In genomic region chr11:11932102-11932789, GRCm38 (mm10) we compare ENCODE assay signal across 10 mouse cellular contexts. TPM values are rescaled to one million over a fixed set of nuclear protein-coding genes. Genes with fewer than 3 reads are reported as not detected.
DNase-seq lines count a peak whose midpoint lies in the region; ATAC-seq and TF ChIP-seq lines count a peak whose summit lies in the region.
"Had no signal": no experiment of that assay in that cellular context is flagged by ENCODE, and none has a peak within 500 bp of the region (broad histone marks: within the 10 kb centered on the region; RNA-seq: fewer than 3 reads in every experiment).

No protein-coding gene starts in this region.

- no peaks in the 10 kb centered on the region for H3K36me3 ChIP-seq in liver, adult 2 months (ENCODE audit: control insufficient read depth, insufficient read depth, low read length)
- H3K36me3 ChIP-seq in liver, embryonic 12.5 days = peaks cover 69% of the 10 kb centered on the region
- peaks cover 32% of the 10 kb centered on the region for H3K36me3 ChIP-seq in hindbrain, embryonic 14.5 days (replicated peaks; ENCODE audit: control insufficient read depth, insufficient read depth)
- peaks cover 8% of the 10 kb centered on the region; the same call in 1 of the 2 replicates for H3K36me3 ChIP-seq in midbrain, postnatal 0 days (ENCODE audit: insufficient read depth, low read length)

- 0 out of 2 replicates have a peak overlapping the region, but pooled peaks have one; percentile 69 for H3K27ac ChIP-seq in cerebellum, adult 2 months (ENCODE audit: insufficient read depth, low read length)
- H3K27ac ChIP-seq in liver, adult 2 months (replicated peaks; ENCODE audit: insufficient read depth, low read depth, low read length) = peak overlapping the region; percentile 76
- H3K27ac ChIP-seq in liver, embryonic 12.5 days = no peak overlapping the region
- no peak overlapping the region for H3K27ac ChIP-seq in hindbrain, embryonic 14.5 days
- no peak overlapping the region for H3K27ac ChIP-seq in midbrain, postnatal 0 days (ENCODE audit: low read depth, low read length)
- H3K27ac ChIP-seq: liver, embryonic 14.5 days had no signal

- H3K4me1 ChIP-seq in cerebellum, adult 2 months (ENCODE audit: control insufficient read depth, insufficient read depth, low read length) = no peaks in the 10 kb centered on the region
- peaks cover 31% of the 10 kb centered on the region for H3K4me1 ChIP-seq in liver, adult 2 months (ENCODE audit: control insufficient read depth, insufficient read depth, low read length)
- peaks cover 7% of the 10 kb centered on the region; the same call in 1 of the 2 replicates for H3K4me1 ChIP-seq in liver, embryonic 12.5 days
- H3K4me1 ChIP-seq in hindbrain, embryonic 14.5 days (replicated peaks; ENCODE audit: control insufficient read depth, insufficient read depth, low read length) = 0 out of 2 replicates have a peak, but pooled peaks cover 5% of the 10 kb centered on the region
- no peaks in the 10 kb centered on the region for H3K4me1 ChIP-seq in midbrain, postnatal 0 days (ENCODE audit: insufficient read depth, low read length)

- H3K9ac ChIP-seq in liver, adult 2 months (ENCODE audit: low read depth, low read length) = peak overlapping the region; percentile 34
- no peak overlapping the region for H3K9ac ChIP-seq in liver, embryonic 12.5 days
- no peak overlapping the region for H3K9ac ChIP-seq in hindbrain, embryonic 14.5 days
- H3K9ac ChIP-seq in midbrain, postnatal 0 days (replicated peaks; ENCODE audit: low read length, poor library complexity, severe bottlenecking) = no peak overlapping the region
- H3K9ac ChIP-seq: liver, embryonic 14.5 days had no signal

- H3K79me2 ChIP-seq in liver, adult 2 months (ENCODE audit: control insufficient read depth, insufficient read depth, low read length) = no peaks in the 10 kb centered on the region

- no peak for ATAC-seq in liver, embryonic 12.5 days
- ATAC-seq in hindbrain, embryonic 14.5 days (ENCODE audit: low FRiP score) = peak; percentile 59; the same call in 1 of the 2 replicates
- peak; percentile 17; the same call in 1 of the 2 replicates for ATAC-seq in midbrain, postnatal 0 days (ENCODE audit: low FRiP score)

- no peaks in the 10 kb centered on the region for H3K27me3 ChIP-seq in cerebellum, adult 2 months (ENCODE audit: control insufficient read depth, insufficient read depth, low read length)
- H3K27me3 ChIP-seq in liver, adult 2 months (ENCODE audit: control insufficient read depth, insufficient read depth, low read length) = no peaks in the 10 kb centered on the region
- H3K27me3 ChIP-seq in liver, embryonic 12.5 days (replicated peaks) = no peaks in the 10 kb centered on the region
- H3K27me3 ChIP-seq in hindbrain, embryonic 14.5 days (ENCODE audit: control insufficient read depth, insufficient read depth, low read length) = no peaks in the 10 kb centered on the region
- no peaks in the 10 kb centered on the region for H3K27me3 ChIP-seq in midbrain, postnatal 0 days (ENCODE audit: insufficient read depth, low read length)

- DNase-seq in cerebellum, adult 2 months = peak in 1 of 2 experiments; percentile 13
- DNase-seq in cerebellum, postnatal 36 days = no peak
- peak; percentile 73 for DNase-seq in liver, adult 2 months (ENCODE audit: extremely low read depth, low read depth, low spot score)
- no peak for DNase-seq in hindbrain, embryonic 14.5 days (ENCODE audit: low spot score)
- no peak for DNase-seq in midbrain, postnatal 0 days (ENCODE audit: low spot score)
- DNase-seq in spleen, postnatal 36 days (ENCODE audit: low spot score in 2 of 2) = no peak
- no peak for DNase-seq in adrenal gland, postnatal 25 days

- no peak for TF ChIP-seq CTCF in cerebellum, adult 2 months (IDR thresholded peaks at IDR 0.05; ENCODE audit: borderline replicate concordance, insufficient read depth, low read depth, low read length)
- TF ChIP-seq CTCF in liver, adult 2 months (IDR thresholded peaks at IDR 0.05; ENCODE audit: low read depth, low read length) = no peak
- TF ChIP-seq CTCF in midbrain, postnatal 0 days (IDR thresholded peaks at IDR 0.05) = no peak

- TF ChIP-seq POLR2A in cerebellum, adult 2 months (IDR thresholded peaks at IDR 0.05; ENCODE audit: borderline replicate concordance, insufficient read depth, low read length) = no peak
- TF ChIP-seq POLR2A in liver, adult 2 months (IDR thresholded peaks at IDR 0.05; ENCODE audit: extremely low read depth, insufficient read depth, low read length) = no peak

- WGBS in cerebellum, adult 2 months = 48% methylated on average over 11 of the region's 11 CpGs
- WGBS in liver, adult 2 months = 25% methylated on average over 11 of the region's 11 CpGs
- 71% methylated on average over 11 of the region's 11 CpGs for WGBS in liver, embryonic 12.5 days (ENCODE audit: insufficient replicate concordance)
- WGBS in hindbrain, embryonic 14.5 days = 56% methylated on average over 11 of the region's 11 CpGs
- 72% methylated on average over 11 of the region's 11 CpGs for WGBS in midbrain, postnatal 0 days

- H3K4me2 ChIP-seq in liver, embryonic 12.5 days = no peak overlapping the region
- no peak overlapping the region for H3K4me2 ChIP-seq in hindbrain, embryonic 14.5 days (replicated peaks)
- H3K4me2 ChIP-seq in midbrain, postnatal 0 days (ENCODE audit: low read depth, low read length, poor library complexity, severe bottlenecking) = no peak overlapping the region

- no peak overlapping the region for H3K4me3 ChIP-seq in cerebellum, adult 2 months (replicated peaks; ENCODE audit: insufficient read depth, low read depth, low read length)
- no peak overlapping the region for H3K4me3 ChIP-seq in liver, adult 2 months (ENCODE audit: insufficient read depth, low read depth, low read length)
- H3K4me3 ChIP-seq in liver, embryonic 12.5 days = no peak overlapping the region
- no peak overlapping the region for H3K4me3 ChIP-seq in hindbrain, embryonic 14.5 days (replicated peaks; ENCODE audit: low read length)
- no peak overlapping the region for H3K4me3 ChIP-seq in midbrain, postnatal 0 days (ENCODE audit: low read depth, low read length)
- H3K4me3 ChIP-seq: erythroblast, embryonic 14.5 days had no signal

- no peaks in the 10 kb centered on the region for H3K9me3 ChIP-seq in liver, embryonic 12.5 days (replicated peaks)
- no peaks in the 10 kb centered on the region for H3K9me3 ChIP-seq in hindbrain, embryonic 14.5 days (ENCODE audit: control insufficient read depth, low read length)
- H3K9me3 ChIP-seq in midbrain, postnatal 0 days (ENCODE audit: low read length) = no peaks in the 10 kb centered on the region

RNA-seq across cellular contexts. Expression of gene Ddc, which starts 34.3 kb away (rescaled TPM):
- polyA plus RNA-seq in cerebellum, adult 2 months (2012; rRNA removed) = 11.0 and 13.1 TPM in 2 replicates
- 56.4 and 67.3 TPM in 2 replicates for total RNA-seq in liver, adult 2 months (2014; rRNA removed)
- polyA plus RNA-seq in liver, adult 2 months (2012; rRNA removed) = 75.7 and 82.3 TPM in 2 replicates
- polyA plus RNA-seq in liver, embryonic 12.5 days (2016; fragmentation: Nextera tagmentation; extraction: Ambion mirVana) = 9.3 and 10.4 TPM in 2 replicates
- polyA plus RNA-seq in hindbrain, embryonic 14.5 days (2014; fragmentation: Nextera tagmentation; extraction: Ambion mirVana) = 7.0 and 9.3 TPM in 2 replicates
- 27.4 and 35.0 TPM in 2 replicates for total RNA-seq in midbrain, postnatal 0 days (2014; rRNA removed)
- polyA plus RNA-seq in midbrain, postnatal 0 days (2015; fragmentation: Nextera tagmentation; extraction: Ambion mirVana) = 23.0 and 23.4 TPM in 2 replicates
- total RNA-seq in adrenal gland, postnatal 25 days (2021) = 45.0 and 70.3 TPM in 2 replicates

Comparison
In these comparisons a context has a peak if more than half of its experiments do, and no peak if none do; other contexts are left out.
1. H3K27ac ChIP-seq: peak in cerebellum, adult 2 months (single experiment) and liver, adult 2 months (single experiment); none in liver, embryonic 12.5 days (single experiment), hindbrain, embryonic 14.5 days (single experiment) and midbrain, postnatal 0 days (single experiment).